Mouse (Mus musculus): ENCODE results near the gene Tmem185b.

GRCm38 (mm10) chr1:119481205-119481932, 44.6 kb upstream of the Tmem185b start:
- TF ChIP-seq POLR2A (IDR thresholded peaks at IDR 0.05; ENCODE audit: low read depth, low read length) (no peak), CTCF (IDR thresholded peaks at IDR 0.05; ENCODE audit: extremely low read depth, insufficient read depth, insufficient read length, insufficient replicate concordance) (no peak)
